ENCODE assay signal across 23 mouse cellular contexts in the genomic region with DNA sequence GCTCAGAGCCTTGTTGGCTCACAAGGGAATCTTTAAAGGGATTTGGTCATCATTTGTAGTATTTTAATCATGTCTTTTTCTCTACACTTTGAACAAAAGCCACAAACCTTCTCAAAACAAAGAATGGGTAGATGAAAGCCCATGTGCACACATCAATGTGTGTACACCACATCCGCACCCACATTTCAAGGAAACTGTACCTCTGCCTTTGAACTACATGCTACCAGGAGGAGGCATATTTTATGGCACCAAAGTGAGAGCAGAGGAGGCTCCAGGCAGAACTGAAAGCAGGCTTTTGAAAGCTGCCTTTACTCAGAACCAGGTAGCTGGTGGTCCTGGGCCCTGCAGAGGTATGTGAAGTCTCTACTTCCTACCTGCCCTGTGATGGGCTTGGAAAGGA. TPM values are rescaled to one million over a fixed set of nuclear protein-coding genes. Genes with fewer than 3 reads are reported as not detected.
DNase-seq lines count a peak whose midpoint lies in the region; ATAC-seq lines count a peak whose summit lies in the region.
"Had no signal": no experiment of that assay in that cellular context is flagged by ENCODE, and none has a peak within 500 bp of the region (broad histone marks: within the 10 kb centered on the region; RNA-seq: fewer than 3 reads in every experiment).

No protein-coding gene starts in this region.

- peak; percentile 84 for DNase-seq in CD4-positive helper T cell, adult 2 months (ENCODE audit: low read depth, low spot score)
- peak; percentile 77 for DNase-seq in CD4-positive, CD25-positive, alpha-beta regulatory T cell, adult 2 months (ENCODE audit: low read depth, low spot score)
- DNase-seq in thymus, postnatal 14 days: peak; percentile 46
- DNase-seq in kidney, adult 11 months: no peak
- no peak for DNase-seq in yolk sac, embryonic 10.5 days (ENCODE audit: low spot score)
- DNase-seq in adrenal gland, postnatal 4 days (ENCODE audit: low spot score in 2 of 2): no peak
- DNase-seq: adrenal gland, adult 8-10 months; cerebellum, adult 18-20 months; cerebellum, postnatal 25 days; embryo, embryonic 11 days; gastrocnemius, adult 2 months; heart, postnatal 10 days; kidney, adult 9 months; kidney, postnatal 14 days; liver, embryonic 13.5 days; lung, embryonic 14.5 days; lung, postnatal 36 days; right cerebral cortex, postnatal 25 days; spleen, adult 18-20 months had no signal

- ATAC-seq in inflammation-experienced regulatory T-cells, adult 6 months: peak; percentile 98
- ATAC-seq: midbrain, embryonic 13.5 days had no signal

RNA-seq across cellular contexts. Expression of a gene that starts 23.3 kb away (rescaled TPM):
- polyA plus RNA-seq in inflammation-experienced regulatory T-cells, adult 6 months (2017; shearing (Covaris generic)): under 1 TPM in 2 of 3 experiments, not detected in 1; 0.63 to 0.74 TPM
- 10 to 100 TPM; 18.7 to 21.0 TPM for total RNA-seq in adrenal gland, postnatal 4 days (2021)
- total RNA-seq: monocyte, adult 5-6 weeks had no signal
- polyA plus RNA-seq: erythroblast, embryonic 14.5 days had no signal

Comparison
In these comparisons a context has a peak if more than half of its experiments do, and no peak if none do; other contexts are left out.
1. DNase-seq: peak in CD4-positive helper T cell, adult 2 months (single experiment), CD4-positive, CD25-positive, alpha-beta regulatory T cell, adult 2 months (single experiment) and thymus, postnatal 14 days (single experiment); none in kidney, adult 11 months (single experiment), yolk sac, embryonic 10.5 days (single experiment) and adrenal gland, postnatal 4 days (0 of 2).